Mouse (Mus musculus) liver, postnatal 0 days (tissue): ENCODE data around the gene Pde4d.

Experiments used
- CTCF ChIP-seq: sonication (generic); IDR thresholded peaks from 2 replicates; pipeline ENCODE4 v1.5.1; 2016; ENCODE audit warnings: antibody characterized with exemption, low read depth
- EP300 ChIP-seq: IDR thresholded peaks from 2 replicates; pipeline ENCODE4 v1.6.1; 2016; ENCODE audit warnings: antibody characterized with exemption, low read depth, mild to moderate bottlenecking

- TF ChIP-seq CTCF: peak; percentile 86
- peak; percentile 87 for TF ChIP-seq EP300
These were observed 1457.9 kb downstream of the Pde4d start for GRCm38 (mm10) chr13:109907634-109908033.
